Mouse (Mus musculus) forebrain, embryonic 16.5 days (tissue): ENCODE results near the gene Pax4. TPM values are rescaled to one million over a fixed set of nuclear protein-coding genes. Genes with fewer than 3 reads are reported as not detected.

ENCODE experiments used
- ATAC-seq: fragments of 200-750 bp; cut with Nextera tagmentation; 2 replicates; pipeline ENCODE4 v1.8.0; 2017; ENCODE audit warnings: mild to moderate bottlenecking, moderate library complexity
- H3K27ac ChIP-seq: fragments of 300-500 bp; sonication (generic); 2 replicates; pipeline ENCODE4 v1.5.1; 2014; ENCODE audit warnings: low read length, control low read depth
- H3K27me3 ChIP-seq: fragments of 300-500 bp; sonication (generic); replicated peaks from 2 replicates; pipeline ENCODE4 v1.6.1; 2014; ENCODE audit warnings: low read length; ENCODE audit not compliant: control insufficient read depth, insufficient read depth
- H3K36me3 ChIP-seq: fragments of 300-500 bp; sonication (generic); 2 replicates; pipeline ENCODE4 v1.6.1; 2014; ENCODE audit not compliant: control insufficient read depth, insufficient read depth
- H3K4me1 ChIP-seq: fragments of 300-500 bp; sonication (generic); replicated peaks from 2 replicates; pipeline ENCODE4 v1.6.1; 2014; ENCODE audit warnings: low read length; ENCODE audit not compliant: control insufficient read depth, insufficient read depth
- H3K4me2 ChIP-seq: fragments of 300-500 bp; sonication (generic); 2 replicates; pipeline ENCODE4 v1.6.1; 2014; ENCODE audit warnings: mild to moderate bottlenecking, low read length, control low read depth
- H3K4me3 ChIP-seq: fragments of 300-500 bp; sonication (generic); replicated peaks from 2 replicates; pipeline ENCODE4 v1.5.1; 2014; ENCODE audit warnings: mild to moderate bottlenecking, low read length, control low read depth
- H3K9ac ChIP-seq: fragments of 300-500 bp; sonication (generic); replicated peaks from 2 replicates; pipeline ENCODE4 v1.6.1; 2014; ENCODE audit warnings: low read depth, low read length, control low read depth
- H3K9me3 ChIP-seq: fragments of 300-500 bp; sonication (generic); 2 replicates; pipeline ENCODE4 v1.6.1; 2016; ENCODE audit warnings: low read length; ENCODE audit not compliant: control insufficient read depth
- WGBS: fragments of 180-500 bp; shearing (Covaris S2); extraction: QIAGEN DNeasy Blood & Tissue Kit; methylation state at CpG from one replicate; pipeline ENCODE4 v1.1.7; 2014; 5-methylcytosine and 5-hydroxymethylcytosine counted together
- polyA plus RNA-seq: library from polyadenylated mRNA; unstranded; fragments of >200 nt; fragmentation: Nextera tagmentation; extraction: Ambion mirVana; gene quantifications from 2 replicates; pipeline ENCODE4 v1.2.1, GENCODE M21; 2015

Gene Pax4
- polyA plus RNA-seq, 1 experiment from 2014 or later, result 0.48 TPM

GRCm38 (mm10) chr6:28396051-28396852 lies 52.9 kb downstream of the Pax4 start:
- Histone ChIP-seq H3K9me3 (peaks cover 4% of the 10 kb centered on the region; the same call in 1 of the 2 replicates), H3K4me2 (peak overlapping the region; percentile 86), H3K4me3 (peak overlapping the region; percentile 46), H3K9ac (no peak overlapping the region), H3K36me3 (no peaks in the 10 kb centered on the region), H3K27me3 (peaks cover 4% of the 10 kb centered on the region; the same call in 1 of the 2 replicates), H3K4me1 (peaks cover 7% of the 10 kb centered on the region), H3K27ac (no peak overlapping the region)
- WGBS, result 6% methylated on average over 15 of the region's 15 CpGs
- ATAC-seq, result peak; percentile 68

Other genes with a start within 250 kb of the Pax4 start
- 18.4 and 21.2 TPM in 2 replicates for gene Zfp800, start 51.3 kb downstream of the Pax4 start, polyA plus RNA-seq
- 389 and 423 TPM in 2 replicates for gene Arf5, start 25.8 kb downstream of the Pax4 start, polyA plus RNA-seq
- gene Fscn3, start 21.6 kb downstream of the Pax4 start, polyA plus RNA-seq, result not detected in 2 replicates
- gene Gcc1, start 21.0 kb downstream of the Pax4 start, polyA plus RNA-seq, result 17.1 and 17.2 TPM in 2 replicates
- gene Snd1, start 25.8 kb upstream of the Pax4 start, polyA plus RNA-seq, result 81.0 and 86.1 TPM in 2 replicates